Mouse (Mus musculus): Measurements from ENCODE around the gene Gm13030.

GRCm38 (mm10) chr4:138913141-138913787, 39.5 kb upstream of the Gm13030 start:
- TF ChIP-seq CTCF (IDR thresholded peaks at IDR 0.05; ENCODE audit: control insufficient read depth, insufficient read depth, low read length) (no peak), POLR2A (IDR thresholded peaks at IDR 0.05; ENCODE audit: borderline replicate concordance, control insufficient read depth, low read depth, low read length) (no peak)

Measured in bone marrow, adult 2 months (tissue).